Mouse (Mus musculus): ENCODE results near the gene Mllt11.

- TF ChIP-seq CTCF (IDR thresholded peaks at IDR 0.05; ENCODE audit: low read depth, low read length) (no peak), POLR2A (IDR thresholded peaks at IDR 0.05; ENCODE audit: borderline replicate concordance, low read depth, low read length) (no peak)
These were observed 14.7 kb upstream of the Mllt11 start for GRCm38 (mm10) chr3:95246465-95247231.
